Mouse (Mus musculus): ENCODE measurements around the gene Sinhcaf. TPM values are rescaled to one million over a fixed set of nuclear protein-coding genes. Genes with fewer than 3 reads are reported as not detected.

The Sinhcaf gene
- polyA plus RNA-seq, 1 experiment from 2014 or later: 106 TPM

DNA sequence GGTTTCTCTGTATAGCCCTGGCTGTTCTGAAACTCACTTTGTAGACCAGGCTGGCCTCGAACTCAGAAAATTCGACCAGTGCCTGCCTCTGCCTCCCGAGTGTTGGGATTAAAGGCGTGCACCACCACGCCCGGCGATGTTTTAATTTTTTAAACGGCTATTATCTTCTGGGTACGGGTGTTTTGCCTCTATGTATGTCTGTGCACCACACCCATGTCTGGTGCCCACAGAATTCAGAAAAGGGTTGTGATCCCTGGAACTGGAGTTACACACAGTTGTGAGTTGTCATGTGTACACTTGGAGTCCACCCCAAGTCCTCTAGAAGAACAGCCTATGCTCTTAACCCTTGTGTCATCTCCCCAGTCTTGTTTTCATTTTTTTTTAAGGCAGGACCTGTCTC, 39.3 kb downstream of the Sinhcaf start:
- H3K27me3 ChIP-seq (replicated peaks): no peaks in the 10 kb centered on the region
- 87% methylated on average over 9 of the region's 9 CpGs for WGBS
- H3K27ac ChIP-seq: no peak overlapping the region
- no peaks in the 10 kb centered on the region for H3K4me1 ChIP-seq (replicated peaks)
- H3K4me3 ChIP-seq (replicated peaks): no peak overlapping the region
- no peak overlapping the region for H3K4me2 ChIP-seq (replicated peaks)
- no peaks in the 10 kb centered on the region for H3K9me3 ChIP-seq
- no peaks in the 10 kb centered on the region for H3K36me3 ChIP-seq
- ATAC-seq: no peak
- H3K9ac ChIP-seq: no peak overlapping the region

DNA sequence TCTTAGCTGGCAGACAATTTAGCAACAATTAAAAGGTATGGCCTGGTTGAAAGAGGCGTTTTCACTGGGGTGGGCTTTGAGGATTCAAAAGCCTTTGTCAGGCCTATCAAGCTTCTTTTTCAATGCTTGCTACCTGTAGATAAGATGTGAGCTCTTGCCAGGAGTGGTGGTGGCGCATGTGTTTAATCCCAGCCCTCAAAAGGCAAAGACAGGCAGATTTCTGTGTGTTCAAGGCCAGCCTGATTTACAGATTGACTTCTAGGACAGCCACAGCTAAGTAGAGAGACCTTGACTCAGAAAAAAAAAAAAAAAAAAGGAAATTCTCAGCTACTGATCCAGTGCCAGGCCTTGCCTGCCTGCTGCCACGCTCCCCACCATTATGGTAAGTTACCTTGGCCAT, 43.5 kb downstream of the Sinhcaf start:
- Histone ChIP-seq H3K4me2 (replicated peaks) (no peak overlapping the region), H3K9ac (no peak overlapping the region), H3K27ac (no peak overlapping the region), H3K9me3 (no peaks in the 10 kb centered on the region), H3K4me3 (replicated peaks) (no peak overlapping the region), H3K4me1 (replicated peaks) (no peaks in the 10 kb centered on the region), H3K36me3 (no peaks in the 10 kb centered on the region), H3K27me3 (replicated peaks) (no peaks in the 10 kb centered on the region)
- ATAC-seq: peak; percentile 17; the same call in 1 of the 2 replicates
- 72% methylated on average over 3 of the region's 3 CpGs for WGBS

DNA sequence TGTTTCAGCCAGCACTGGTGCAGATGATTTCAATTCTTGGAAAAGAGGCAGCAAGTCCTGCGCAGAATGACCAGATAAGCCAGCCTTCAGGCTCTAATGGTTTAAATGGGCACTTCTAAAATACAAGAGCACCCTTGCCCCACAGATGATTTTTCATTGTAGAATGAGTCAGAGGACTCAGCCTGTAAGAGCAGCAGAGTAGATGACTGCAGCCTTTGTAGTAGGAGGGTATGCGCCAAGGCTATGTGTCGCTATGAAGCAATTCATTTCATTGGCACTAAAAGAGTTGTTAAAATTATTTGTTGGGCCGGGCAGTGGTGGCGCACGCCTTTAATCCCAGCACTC, 49.8 kb downstream of the Sinhcaf start:
- Histone ChIP-seq H3K36me3 (no peaks in the 10 kb centered on the region), H3K9me3 (no peaks in the 10 kb centered on the region), H3K9ac (peak overlapping the region; percentile 74), H3K4me2 (replicated peaks) (peak overlapping the region; percentile 84), H3K4me3 (replicated peaks) (peak overlapping the region; percentile 85), H3K27me3 (replicated peaks) (no peaks in the 10 kb centered on the region), H3K27ac (peak overlapping the region; percentile 91), H3K4me1 (replicated peaks) (no peaks in the 10 kb centered on the region)
- 49% methylated on average over 6 of the region's 6 CpGs for WGBS
- peak; percentile 61 for ATAC-seq

DNA sequence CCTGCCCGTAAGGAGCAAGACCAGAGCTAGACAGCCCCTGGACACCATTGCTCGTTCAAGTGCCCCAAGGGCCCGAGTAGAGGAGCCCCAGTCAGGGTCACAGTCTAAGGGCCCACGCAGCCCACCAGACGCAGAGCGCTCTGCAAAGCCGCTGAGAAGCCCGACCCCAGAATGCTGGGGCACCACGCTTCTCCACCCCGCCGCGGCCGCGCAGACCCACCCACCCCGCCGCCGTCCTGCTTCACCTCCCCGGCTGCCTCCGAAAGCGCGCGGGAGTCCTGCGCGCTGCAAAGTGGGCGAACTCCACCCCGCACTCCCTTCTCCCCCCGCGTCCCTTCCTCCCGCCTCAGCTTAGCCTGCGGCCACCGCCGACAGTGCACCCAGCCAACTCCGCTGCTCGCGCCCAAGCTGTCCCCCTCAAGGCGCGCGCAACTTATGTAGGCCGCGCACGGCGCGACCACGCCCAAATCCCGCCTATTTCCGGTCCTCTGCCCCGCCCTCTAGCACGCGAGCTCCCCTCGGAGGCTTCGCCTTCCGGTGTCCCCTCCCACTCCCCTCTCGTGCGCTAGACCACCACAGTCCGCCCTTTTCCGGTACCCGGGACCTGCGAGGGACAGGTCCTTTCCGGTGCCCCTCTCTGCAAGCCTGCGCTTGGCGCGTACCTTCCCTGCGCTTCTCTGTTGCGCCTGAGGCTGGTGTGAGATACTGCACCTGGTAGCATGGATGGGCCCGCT, 50.3 kb downstream of the Sinhcaf start, which contains the start of gene Caprin2:
TSS of gene Caprin2 (minus strand) at position 465 of the 734 bp plus-strand sequence.
- under 1% methylated on average over 65 of the region's 65 CpGs for WGBS

DNA sequence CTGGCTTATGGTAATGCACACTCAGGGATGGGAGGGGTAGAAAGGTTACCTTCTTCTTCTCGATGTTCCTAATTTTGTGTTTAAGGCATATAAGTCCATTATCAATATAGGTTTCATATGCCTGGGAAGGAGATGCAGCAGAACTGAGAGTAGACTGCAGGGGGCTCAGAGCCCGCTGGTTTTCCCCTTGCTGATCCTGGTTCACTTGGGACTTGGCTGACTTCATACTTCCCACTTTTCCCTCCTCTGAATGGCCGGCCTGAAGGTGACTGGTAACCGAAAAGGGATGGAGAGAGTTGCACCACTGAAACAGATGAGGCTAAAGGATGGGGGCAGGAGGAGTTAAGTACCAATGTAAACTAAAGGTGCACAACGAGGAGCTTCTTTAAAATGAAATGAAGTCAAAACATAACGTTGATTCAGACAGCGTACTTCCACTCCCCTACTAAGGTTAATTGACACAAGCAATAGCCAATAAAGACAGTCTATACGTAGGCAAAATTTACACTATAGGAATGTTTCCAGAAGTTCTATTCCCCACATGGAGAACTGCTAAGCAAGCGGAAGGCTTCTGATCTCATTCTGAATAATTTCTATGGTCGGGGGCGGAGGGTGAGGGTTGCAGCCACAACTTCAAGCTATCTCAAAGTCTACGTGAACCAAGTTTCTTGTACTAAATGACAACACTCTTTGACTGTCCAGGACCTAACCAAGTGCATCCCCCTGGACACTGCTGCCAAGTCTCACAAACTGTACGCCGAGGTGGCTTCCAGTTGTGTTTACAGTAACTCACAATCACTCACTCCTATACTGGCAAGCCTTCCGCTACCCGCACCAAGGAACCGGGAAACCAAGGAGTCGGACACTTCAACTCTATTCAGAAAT, 51.1 kb downstream of the Sinhcaf start:
- Histone ChIP-seq H3K4me2 (replicated peaks) (peak overlapping the region; percentile 84), H3K27ac (peak overlapping the region; percentile 91), H3K9ac (peak overlapping the region; percentile 74), H3K27me3 (replicated peaks) (no peaks in the 10 kb centered on the region), H3K36me3 (no peaks in the 10 kb centered on the region), H3K4me3 (replicated peaks) (peak overlapping the region; percentile 85), H3K9me3 (no peaks in the 10 kb centered on the region), H3K4me1 (replicated peaks) (no peaks in the 10 kb centered on the region)
- no peak for ATAC-seq
- 9% methylated on average over 18 of the region's 18 CpGs for WGBS

More for the DNA sequence above, 50.3 kb downstream of the Sinhcaf start, which contains the start of gene Caprin2:
- Histone ChIP-seq H3K27ac (peak within 1 kb of the TSS; percentile 91), H3K36me3 (no peaks in the 10 kb centered on the region), H3K4me1 (replicated peaks) (no peaks in the 10 kb centered on the region), H3K9ac (peak within 1 kb of the TSS; percentile 74), H3K9me3 (no peaks in the 10 kb centered on the region), H3K4me3 (replicated peaks) (peak within 1 kb of the TSS; percentile 85), H3K27me3 (replicated peaks) (no peaks in the 10 kb centered on the region), H3K4me2 (replicated peaks) (peak within 1 kb of the TSS; percentile 84)
- ATAC-seq: peak; percentile 99

DNA sequence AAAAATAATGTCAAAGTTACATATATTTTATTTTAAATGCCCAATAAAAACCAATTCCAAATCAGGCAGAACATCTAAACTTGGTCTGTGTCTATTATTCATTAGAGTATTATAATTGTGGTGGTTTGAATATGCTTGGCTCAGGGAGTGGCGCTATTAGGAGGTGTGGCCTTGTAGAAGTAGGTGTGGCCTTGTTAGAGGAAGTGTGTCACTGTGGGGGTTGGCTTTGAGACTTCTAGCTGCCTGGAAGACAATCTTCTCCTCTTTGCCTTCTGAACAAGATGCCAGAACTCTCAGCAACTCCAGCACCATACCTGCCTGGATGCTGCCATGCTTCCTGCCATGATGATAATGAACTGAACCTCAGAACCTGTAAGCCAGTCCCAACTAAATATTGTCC, 72.4 kb downstream of the Sinhcaf start:
- Histone ChIP-seq H3K4me2 (replicated peaks) (no peak overlapping the region), H3K27me3 (replicated peaks) (no peaks in the 10 kb centered on the region), H3K4me1 (replicated peaks) (no peaks in the 10 kb centered on the region), H3K9me3 (no peaks in the 10 kb centered on the region), H3K27ac (no peak overlapping the region), H3K9ac (no peak overlapping the region), H3K4me3 (replicated peaks) (no peak overlapping the region), H3K36me3 (no peaks in the 10 kb centered on the region)
- no peak for ATAC-seq
- 98% methylated on average over 1 of the region's 1 CpGs for WGBS

Other genes with a start within 250 kb of the Sinhcaf start
- gene Ipo8, start 115.0 kb downstream of the Sinhcaf start, polyA plus RNA-seq (2015; fragmentation: Nextera tagmentation; extraction: Ambion mirVana): 24.1 and 24.4 TPM in 2 replicates
- gene Caprin2, start 50.2 kb downstream of the Sinhcaf start, polyA plus RNA-seq (2015; fragmentation: Nextera tagmentation; extraction: Ambion mirVana): 13.9 and 14.4 TPM in 2 replicates
- gene Dennd5b, start 155.2 kb upstream of the Sinhcaf start, polyA plus RNA-seq (2015; fragmentation: Nextera tagmentation; extraction: Ambion mirVana): 9.0 and 9.7 TPM in 2 replicates
- gene Gm10203, start 183.7 kb upstream of the Sinhcaf start, polyA plus RNA-seq (2015; fragmentation: Nextera tagmentation; extraction: Ambion mirVana): not detected in 2 replicates
- gene Etfbkmt, start 193.4 kb upstream of the Sinhcaf start, polyA plus RNA-seq (2015; fragmentation: Nextera tagmentation; extraction: Ambion mirVana): 17.0 and 17.6 TPM in 2 replicates
- 23.3 and 25.5 TPM in 2 replicates for gene Amn1, start 242.2 kb upstream of the Sinhcaf start, polyA plus RNA-seq (2015; fragmentation: Nextera tagmentation; extraction: Ambion mirVana)

Data from intestine, embryonic 15.5 days (tissue).